Mouse (Mus musculus) embryo, embryonic 10 days (tissue): ENCODE data around the gene Mest.
A peak's percentile ranks its signal among the peaks of the same experiment; 100 is the strongest.

Source experiments
- DNase-seq: peaks from one replicate; pipeline ENCODE4 v3.0.0-alpha.2; 2015; ENCODE audit warnings: low spot score

Mest gene

GRCm38 (mm10) chr6:30703977-30704602 lies 19.3 kb upstream of the Mest start:
- peak; percentile 38 for DNase-seq

- DNase-seq, result no peak
Measured at GRCm38 (mm10) chr6:30709115-30709514, 14.2 kb upstream of the Mest start.

GRCm38 (mm10) chr6:30710371-30711364 lies 12.7 kb upstream of the Mest start:
- no peak for DNase-seq

GRCm38 (mm10) chr6:30711365-30711763 lies 12.0 kb upstream of the Mest start:
- DNase-seq, result no peak

GRCm38 (mm10) chr6:30712484-30712883 lies 10.9 kb upstream of the Mest start:
- DNase-seq, result no peak

- DNase-seq, result no peak
Measured at GRCm38 (mm10) chr6:30713455-30713854, 9.9 kb upstream of the Mest start.

- no peak for DNase-seq
Measured at GRCm38 (mm10) chr6:30713896-30714295, 9.5 kb upstream of the Mest start.

- DNase-seq, result no peak
Measured at GRCm38 (mm10) chr6:30714891-30715471, 8.4 kb upstream of the Mest start.

- DNase-seq, result no peak
Measured at GRCm38 (mm10) chr6:30716796-30717195, 6.6 kb upstream of the Mest start.

- no peak for DNase-seq
Measured at GRCm38 (mm10) chr6:30722385-30723164, 772 bp upstream of the Mest start.

GRCm38 (mm10) chr6:30730301-30730971 lies 7.1 kb downstream of the Mest start:
- DNase-seq, result no peak

GRCm38 (mm10) chr6:30732571-30733130 lies 9.3 kb downstream of the Mest start:
- DNase-seq, result no peak

- no peak for DNase-seq
Measured at GRCm38 (mm10) chr6:30734465-30734864, 11.1 kb downstream of the Mest start.

- DNase-seq, result no peak
Measured at GRCm38 (mm10) chr6:30734988-30735727, 11.8 kb downstream of the Mest start.

- peak; percentile 55 for DNase-seq
Measured at GRCm38 (mm10) chr6:30735728-30736371, 12.5 kb downstream of the Mest start.

- DNase-seq, result peak; percentile 81
Measured at GRCm38 (mm10) chr6:30736372-30736762, 13.0 kb downstream of the Mest start.

- DNase-seq, result peak; percentile 83
Measured at GRCm38 (mm10) chr6:30736864-30737547, 13.7 kb downstream of the Mest start.

GRCm38 (mm10) chr6:30737548-30738463 lies 14.5 kb downstream of the Mest start:
- DNase-seq, result peak; percentile 86
